Mouse (Mus musculus) stomach, postnatal 0 days (tissue): Measurements from ENCODE around the gene Zfp750. TPM values are rescaled to one million over a fixed set of nuclear protein-coding genes. Genes with fewer than 3 reads are reported as not detected.

Source experiments
- ATAC-seq: fragments of 200-750 bp; cut with Nextera tagmentation; 2 replicates; pipeline ENCODE4 v1.8.0; 2017; ENCODE audit not compliant: low FRiP score, low TSS enrichment
- DNase-seq: peaks from one replicate; pipeline ENCODE4 v3.0.0-alpha.2; 2016; ENCODE audit warnings: low spot score
- H3K27ac ChIP-seq: fragments of 300-500 bp; sonication (generic); replicated peaks from 2 replicates; pipeline ENCODE4 v1.5.1; 2014; ENCODE audit warnings: mild to moderate bottlenecking, control low read depth
- H3K27me3 ChIP-seq: fragments of 300-500 bp; sonication (generic); 2 replicates; pipeline ENCODE4 v1.6.1; 2014; ENCODE audit warnings: low read length; ENCODE audit not compliant: control insufficient read depth, insufficient read depth
- H3K36me3 ChIP-seq: fragments of 300-500 bp; sonication (generic); 2 replicates; pipeline ENCODE4 v1.6.1; 2014; ENCODE audit warnings: low read length, mixed read lengths; ENCODE audit not compliant: control insufficient read depth, insufficient read depth
- H3K4me1 ChIP-seq: fragments of 300-500 bp; sonication (generic); replicated peaks from 2 replicates; pipeline ENCODE4 v1.6.1; 2014; ENCODE audit warnings: antibody characterized with exemption; ENCODE audit not compliant: control insufficient read depth, insufficient read depth
- H3K4me2 ChIP-seq: fragments of 300-500 bp; sonication (generic); replicated peaks from 2 replicates; pipeline ENCODE4 v1.6.1; 2014; ENCODE audit warnings: low read depth, mild to moderate bottlenecking, control low read depth, moderate library complexity
- H3K4me3 ChIP-seq: fragments of 300-500 bp; sonication (generic); 2 replicates; pipeline ENCODE4 v1.5.1; 2014; ENCODE audit warnings: low read depth, low read length, control low read depth
- H3K9ac ChIP-seq: fragments of 300-500 bp; sonication (generic); 2 replicates; pipeline ENCODE4 v1.6.1; 2014; ENCODE audit warnings: mild to moderate bottlenecking, low read length, control low read depth, mixed read lengths
- H3K9me3 ChIP-seq: fragments of 300-500 bp; sonication (generic); 2 replicates; pipeline ENCODE4 v1.6.1; 2016; ENCODE audit warnings: low read length; ENCODE audit not compliant: control insufficient read depth
- CTCF ChIP-seq: IDR thresholded peaks from 2 replicates; pipeline ENCODE4 v1.5.1; 2016; ENCODE audit warnings: antibody characterized with exemption, low read depth, mild to moderate bottlenecking, moderate library complexity
- EP300 ChIP-seq: optimal IDR thresholded peaks from 2 replicates; pipeline ENCODE3; 2016; ENCODE audit warnings: antibody characterized with exemption
- WGBS: fragments of 180-500 bp; shearing (Covaris S2); extraction: QIAGEN DNeasy Blood & Tissue Kit; methylation state at CpG from one replicate; pipeline ENCODE4 v1.1.7; 2014; 5-methylcytosine and 5-hydroxymethylcytosine counted together
- polyA plus RNA-seq: library from polyadenylated mRNA; unstranded; fragments of >200 nt; fragmentation: Nextera tagmentation; extraction: Ambion mirVana; gene quantifications from 2 replicates; pipeline ENCODE4 v1.2.1, GENCODE M21; 2015

The Zfp750 gene
- polyA plus RNA-seq, 1 experiment from 2014 or later, result 19.2 TPM

DNA sequence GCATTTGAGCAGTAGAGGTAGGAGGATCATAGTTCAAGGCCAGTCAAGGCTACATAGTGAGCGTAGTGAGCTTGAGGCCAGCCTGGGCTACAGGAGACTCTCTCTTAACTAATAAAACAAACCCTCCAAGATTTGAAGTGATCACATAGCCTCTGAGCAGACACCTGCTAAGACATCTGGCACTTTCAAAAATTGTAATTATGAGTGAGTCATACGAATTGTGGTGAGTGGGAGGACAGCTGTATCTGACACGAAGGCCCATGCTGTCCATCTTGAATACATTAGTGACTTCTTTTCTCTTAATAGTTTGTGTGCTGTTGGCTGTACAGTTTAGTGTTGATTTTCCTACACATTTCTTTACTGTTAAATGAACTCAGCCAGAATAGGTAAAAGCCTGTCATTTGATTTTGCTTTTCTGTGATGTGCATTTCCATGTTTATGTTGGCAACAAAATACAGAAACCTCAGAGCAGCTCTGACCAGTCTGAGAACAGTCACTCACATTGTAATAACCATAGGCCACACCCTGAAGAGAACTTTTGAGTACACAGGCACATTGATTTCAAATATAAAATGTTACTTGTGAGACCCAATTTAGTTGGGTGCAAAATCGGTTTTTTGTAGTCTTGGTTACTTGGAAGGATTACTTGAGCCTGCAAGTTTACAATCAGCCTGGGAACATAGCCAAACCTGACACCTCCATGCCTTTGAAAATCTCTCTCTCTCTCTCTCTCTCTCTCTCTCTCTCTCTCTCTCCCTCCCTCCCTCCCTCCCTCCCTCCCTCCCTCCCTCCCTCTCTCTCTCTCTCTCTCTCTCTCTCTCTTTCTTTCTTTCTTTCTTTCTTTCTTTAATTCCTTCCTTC lies 16.9 kb downstream of the Zfp750 start:
- Histone ChIP-seq H3K9ac (no peak overlapping the region), H3K27me3 (no peaks in the 10 kb centered on the region), H3K4me2 (no peak overlapping the region), H3K4me3 (no peak overlapping the region), H3K9me3 (no peaks in the 10 kb centered on the region), H3K27ac (no peak overlapping the region), H3K36me3 (peaks cover 2% of the 10 kb centered on the region; the same call in 1 of the 2 replicates), H3K4me1 (no peaks in the 10 kb centered on the region)
- 63% methylated on average over 4 of the region's 4 CpGs for WGBS
- no peak for TF ChIP-seq CTCF
- TF ChIP-seq EP300, result no peak
- ATAC-seq (no peak), DNase-seq (no peak)

DNA sequence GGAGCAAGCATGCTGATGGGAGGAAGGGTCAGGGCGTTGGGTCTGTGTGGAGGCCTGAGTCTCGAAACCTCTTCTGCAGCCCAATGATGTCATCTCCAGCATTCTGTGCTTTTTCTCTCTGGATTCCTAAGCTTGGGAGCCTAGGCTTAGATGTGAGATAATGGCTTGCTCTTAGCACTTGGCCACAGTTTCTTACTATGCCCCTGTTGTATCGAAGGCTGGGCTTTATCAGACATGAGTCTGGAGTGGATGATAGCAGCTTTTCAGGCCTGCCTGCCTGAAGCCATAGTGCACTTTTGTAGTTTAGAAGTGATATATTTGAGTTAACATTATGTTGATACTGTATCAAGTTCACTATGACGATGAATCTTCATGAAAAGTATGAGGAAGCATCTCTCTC lies 17.6 kb downstream of the Zfp750 start:
- no peak overlapping the region for H3K4me2 ChIP-seq
- H3K4me1 ChIP-seq, result no peaks in the 10 kb centered on the region
- 84% methylated on average over 4 of the region's 4 CpGs for WGBS
- H3K36me3 ChIP-seq, result peaks cover 4% of the 10 kb centered on the region; the same call in 1 of the 2 replicates
- no peak for TF ChIP-seq CTCF
- TF ChIP-seq EP300, result no peak
- H3K27ac ChIP-seq, result no peak overlapping the region
- H3K9me3 ChIP-seq, result no peaks in the 10 kb centered on the region
- ATAC-seq (no peak), DNase-seq (no peak)
- H3K9ac ChIP-seq, result no peak overlapping the region
- no peak overlapping the region for H3K4me3 ChIP-seq
- no peaks in the 10 kb centered on the region for H3K27me3 ChIP-seq

- Histone ChIP-seq H3K27me3 (no peaks in the 10 kb centered on the region), H3K4me2 (no peak overlapping the region), H3K4me1 (no peaks in the 10 kb centered on the region), H3K9me3 (no peaks in the 10 kb centered on the region), H3K27ac (no peak overlapping the region), H3K4me3 (no peak overlapping the region), H3K36me3 (peaks cover 4% of the 10 kb centered on the region; the same call in 1 of the 2 replicates), H3K9ac (no peak overlapping the region)
- TF ChIP-seq EP300, result no peak
- no peak for TF ChIP-seq CTCF
- DNase-seq (no peak), ATAC-seq (no peak)
Measured at GRCm38 (mm10) chr11:121500595-121500994, 18.5 kb downstream of the Zfp750 start.

DNA sequence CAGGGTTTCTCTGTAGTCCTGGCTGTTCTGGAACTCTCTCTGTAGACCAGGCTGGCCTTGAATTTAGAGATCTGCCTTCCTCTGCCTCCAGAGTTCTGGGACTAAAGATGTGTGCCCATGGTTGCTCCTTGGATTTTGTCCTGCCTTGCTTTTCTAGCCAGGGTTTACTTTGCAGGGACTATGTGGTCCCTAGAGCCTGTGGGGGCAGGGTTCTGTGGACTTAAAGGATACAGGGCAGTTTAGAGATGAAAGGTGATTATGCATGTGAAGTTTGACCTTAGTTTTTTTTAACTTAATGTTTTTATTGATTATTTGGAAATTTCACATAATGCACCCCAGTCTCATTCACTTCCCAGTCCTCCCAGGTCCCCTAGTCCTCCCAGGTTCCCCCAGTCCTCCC lies 28.5 kb downstream of the Zfp750 start:
- H3K27ac ChIP-seq, result no peak overlapping the region
- H3K9me3 ChIP-seq, result no peaks in the 10 kb centered on the region
- no peak overlapping the region for H3K9ac ChIP-seq
- no peak overlapping the region for H3K4me2 ChIP-seq
- no peak for TF ChIP-seq CTCF
- TF ChIP-seq EP300, result no peak
- peaks cover 5% of the 10 kb centered on the region; the same call in 1 of the 2 replicates for H3K36me3 ChIP-seq
- H3K4me3 ChIP-seq, result no peak overlapping the region
- H3K27me3 ChIP-seq, result no peaks in the 10 kb centered on the region
- DNase-seq (no peak), ATAC-seq (no peak)
- no peaks in the 10 kb centered on the region for H3K4me1 ChIP-seq

- no peak overlapping the region for H3K9ac ChIP-seq
- WGBS, result 61% methylated on average over 9 of the region's 9 CpGs
Measured at GRCm38 (mm10) chr11:121485882-121486281, 33.3 kb downstream of the Zfp750 start.

DNA sequence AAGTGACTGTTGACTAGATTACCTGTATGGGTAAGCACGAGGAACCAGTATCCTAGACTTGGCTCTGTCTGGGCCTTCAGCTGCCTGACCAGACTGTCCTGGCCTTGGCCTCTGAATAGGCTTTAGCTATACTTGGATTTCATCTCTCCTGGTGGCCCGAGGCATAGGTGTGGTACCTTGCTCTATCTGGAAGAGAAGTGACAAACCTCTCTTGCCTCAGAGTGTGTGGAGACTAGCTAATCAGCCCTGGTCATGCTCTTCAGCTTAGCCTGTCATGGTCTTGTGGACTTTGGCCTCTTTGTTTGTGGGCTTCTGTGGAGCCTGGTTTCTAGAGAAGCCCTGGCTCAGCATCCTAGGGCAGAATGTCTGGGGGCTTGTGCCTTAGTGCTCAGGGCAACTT lies 38.0 kb downstream of the Zfp750 start:
- peaks cover 2% of the 10 kb centered on the region; the same call in 1 of the 2 replicates for H3K36me3 ChIP-seq
- 0 out of 2 replicates have a peak overlapping the region, but pooled peaks have one; percentile 24 for H3K27ac ChIP-seq
- H3K4me3 ChIP-seq, result no peak overlapping the region
- no peaks in the 10 kb centered on the region for H3K27me3 ChIP-seq
- no peak for DNase-seq
- no peak overlapping the region for H3K9ac ChIP-seq
- H3K4me2 ChIP-seq, result no peak overlapping the region
- no peaks in the 10 kb centered on the region for H3K4me1 ChIP-seq
- peak; percentile 56 for ATAC-seq
- TF ChIP-seq EP300 (no peak), CTCF (no peak)
- no peaks in the 10 kb centered on the region for H3K9me3 ChIP-seq
- WGBS, result 78% methylated on average over 2 of the region's 2 CpGs

More at GRCm38 (mm10) chr11:121485882-121486281, 33.3 kb downstream of the Zfp750 start:
- Histone ChIP-seq H3K4me1 (no peaks in the 10 kb centered on the region), H3K36me3 (peaks cover 2% of the 10 kb centered on the region; the same call in 1 of the 2 replicates), H3K4me3 (no peak overlapping the region), H3K27me3 (no peaks in the 10 kb centered on the region), H3K9me3 (no peaks in the 10 kb centered on the region), H3K4me2 (no peak overlapping the region), H3K27ac (peak overlapping the region; percentile 69)
- TF ChIP-seq EP300, result peak; percentile 0
- TF ChIP-seq CTCF, result no peak
- DNase-seq, result peak; percentile 34
- ATAC-seq, result peak; percentile 60; the same call in 1 of the 2 replicates
